Mouse (Mus musculus) heart, postnatal 0 days (tissue): Measurements from ENCODE around the gene Angptl2.

Experiments used
- CTCF ChIP-seq: IDR thresholded peaks from 2 replicates; pipeline ENCODE4 v1.5.1; 2016; ENCODE audit warnings: antibody characterized with exemption, control low read depth, low read depth
- EP300 ChIP-seq: IDR thresholded peaks from 2 replicates; pipeline ENCODE4 v1.6.1; 2016; ENCODE audit warnings: antibody characterized with exemption, low read depth

- TF ChIP-seq CTCF (no peak), EP300 (no peak)
Measured at GRCm38 (mm10) chr2:33265793-33266192, 49.9 kb downstream of the Angptl2 start.
